Mouse (Mus musculus) kidney, adult 9 months (tissue): ENCODE measurements around the gene Slc18a2.

Experiments
- DNase-seq: peaks from one replicate; pipeline ENCODE4 v3.0.0; 2022

Slc18a2 gene

DNA sequence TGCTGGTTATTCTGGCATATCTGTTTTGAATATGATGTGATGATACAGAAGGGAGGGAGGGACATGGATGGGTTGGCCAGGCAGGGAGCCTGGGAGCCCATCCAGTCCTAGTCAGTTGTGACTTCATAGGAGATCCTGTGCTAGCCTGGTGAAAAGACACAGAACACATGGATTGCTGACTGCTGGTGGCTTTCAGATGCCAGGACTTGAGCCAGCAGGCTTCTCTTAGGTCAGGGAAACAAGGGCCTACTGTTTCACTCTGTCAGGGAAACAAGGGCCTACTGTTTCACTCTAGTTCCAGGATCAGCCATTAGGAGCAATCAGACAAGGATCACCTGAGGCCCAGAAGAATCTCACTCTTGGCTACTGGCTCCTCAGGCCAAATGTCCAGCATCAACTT lies 20.1 kb downstream of the Slc18a2 start:
- DNase-seq, result no peak

- DNase-seq, result no peak
Measured at GRCm38 (mm10) chr19:59282001-59282400, 21.3 kb downstream of the Slc18a2 start.

- DNase-seq, result no peak
Measured at GRCm38 (mm10) chr19:59289042-59289441, 28.3 kb downstream of the Slc18a2 start.

DNA sequence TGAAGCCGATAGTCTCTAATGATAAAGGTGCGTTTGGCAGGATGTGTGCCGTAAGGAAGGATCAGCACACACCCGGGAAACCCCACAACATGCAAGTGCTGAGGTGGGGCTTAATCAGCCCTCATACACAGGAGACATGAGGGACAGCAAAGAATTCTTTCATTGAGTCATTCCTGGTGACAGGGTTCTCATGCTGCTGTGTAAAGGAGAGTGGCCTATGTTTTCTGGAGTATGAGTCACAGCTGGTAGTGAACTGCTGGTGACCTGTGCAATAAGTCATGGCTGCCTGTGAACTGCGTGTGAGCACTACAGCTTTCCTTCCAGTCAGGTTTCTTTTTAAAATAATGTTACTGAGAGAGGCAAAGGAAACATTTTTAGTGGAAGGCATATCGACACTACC lies 29.1 kb downstream of the Slc18a2 start:
- no peak for DNase-seq

GRCm38 (mm10) chr19:59292183-59292839 lies 31.6 kb downstream of the Slc18a2 start:
- DNase-seq, result no peak

DNA sequence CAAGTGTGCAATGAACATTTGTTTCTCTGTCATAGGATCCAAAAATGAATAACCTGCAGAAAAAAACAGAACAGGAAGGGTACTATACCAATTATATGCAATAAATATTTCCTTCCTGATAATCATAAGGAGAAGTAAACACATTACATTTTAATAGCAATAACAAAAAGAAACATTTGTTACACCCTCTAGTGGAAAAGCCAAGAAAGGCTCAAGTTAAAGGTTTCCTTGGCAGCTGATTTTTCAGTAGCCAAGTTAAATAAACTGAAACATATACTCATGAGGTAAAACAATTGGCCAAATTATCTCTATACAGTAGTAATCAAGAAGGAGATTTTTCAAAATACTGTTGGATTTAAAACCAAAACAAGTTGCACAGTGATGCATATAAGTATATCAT lies 54.6 kb downstream of the Slc18a2 start:
- no peak for DNase-seq

- peak; percentile 18 for DNase-seq
Measured at GRCm38 (mm10) chr19:59316571-59316970, 55.9 kb downstream of the Slc18a2 start.

GRCm38 (mm10) chr19:59321990-59322389 lies 61.3 kb downstream of the Slc18a2 start, which contains the start of gene Rps12-ps3:
TSS of gene Rps12-ps3 (plus strand) at chr19:59322290.
- no peak for DNase-seq

GRCm38 (mm10) chr19:59330816-59331225 lies 70.1 kb downstream of the Slc18a2 start:
- DNase-seq, result no peak

DNA sequence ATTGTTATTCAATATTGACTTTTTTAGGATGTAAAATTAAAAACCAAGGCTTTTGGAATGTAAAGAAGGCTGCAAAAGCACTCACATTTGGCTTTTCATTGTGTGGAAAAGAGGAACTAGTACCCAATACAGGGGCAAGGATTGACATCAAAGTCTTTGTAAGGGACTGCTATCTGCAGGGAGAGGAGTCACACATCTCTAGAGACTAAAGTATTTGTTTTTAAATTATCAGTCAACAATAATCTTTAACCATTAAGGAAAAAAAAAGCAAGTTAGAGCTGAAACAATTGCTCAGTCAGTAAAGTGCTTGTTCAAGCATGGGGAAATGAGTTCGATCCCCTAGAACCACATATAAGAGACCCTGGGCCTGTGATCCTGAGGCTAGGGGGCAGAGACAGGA lies 76.0 kb downstream of the Slc18a2 start:
- DNase-seq, result no peak

DNA sequence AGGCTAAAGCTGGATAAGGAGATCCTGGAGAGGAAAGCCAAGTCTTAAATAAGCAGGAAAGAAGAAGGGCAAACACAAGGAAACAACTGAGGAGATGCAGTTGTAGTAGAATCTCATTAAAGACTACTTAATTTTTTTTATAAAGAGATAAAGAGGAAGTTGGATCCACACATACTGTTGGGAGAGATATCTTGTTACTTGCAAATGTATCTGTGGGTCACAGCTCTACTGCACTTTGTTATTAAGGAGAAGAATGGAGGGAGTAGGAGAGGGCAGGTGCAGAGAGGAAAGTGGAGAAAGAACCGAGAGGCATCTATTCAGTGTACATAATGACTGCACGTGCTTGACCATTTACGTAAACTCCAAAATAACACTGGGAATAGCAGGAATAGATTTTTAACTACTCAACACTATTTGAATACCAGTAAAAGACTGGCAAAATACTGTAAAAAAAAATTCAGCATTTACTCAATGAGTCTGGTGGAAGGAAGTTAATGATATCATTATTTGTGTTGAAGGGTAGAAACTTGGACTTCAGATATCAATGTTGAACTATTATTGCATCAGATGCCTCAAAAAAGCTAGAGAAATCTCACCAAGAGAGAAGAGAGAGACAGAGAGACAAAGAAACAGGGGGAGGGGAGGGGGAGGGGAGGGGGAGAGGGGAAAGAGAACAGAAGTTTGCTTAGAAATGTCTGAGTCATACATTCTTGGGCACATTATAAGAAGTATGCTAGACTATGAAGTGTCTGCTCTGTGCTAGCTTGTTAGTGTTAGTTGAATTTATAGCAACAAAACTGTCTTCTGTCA lies 77.4 kb downstream of the Slc18a2 start:
- DNase-seq, result no peak

- no peak for DNase-seq
Measured at GRCm38 (mm10) chr19:59339908-59340307, 79.2 kb downstream of the Slc18a2 start.

DNA sequence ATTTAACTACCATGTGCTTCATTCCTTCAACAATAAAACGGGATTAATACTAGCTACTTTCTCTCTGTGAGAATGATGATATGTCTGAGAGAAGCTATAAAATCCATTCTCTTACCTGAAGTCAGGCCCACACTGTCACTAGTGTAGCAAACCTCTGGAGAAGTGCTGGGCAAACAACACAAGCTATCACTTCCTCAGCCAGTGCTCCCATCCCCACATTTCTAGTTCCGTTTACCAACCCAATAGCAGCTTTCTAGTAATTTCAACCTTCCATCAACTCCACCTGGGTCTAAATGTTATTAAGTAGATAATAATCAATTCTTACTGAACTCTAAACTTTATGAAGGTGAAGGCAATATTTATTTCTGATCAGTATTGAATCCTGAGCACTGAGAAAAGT lies 82.3 kb downstream of the Slc18a2 start:
- DNase-seq, result no peak

- DNase-seq, result peak; percentile 28
Measured at GRCm38 (mm10) chr19:59344304-59344711, 83.6 kb downstream of the Slc18a2 start.

DNA sequence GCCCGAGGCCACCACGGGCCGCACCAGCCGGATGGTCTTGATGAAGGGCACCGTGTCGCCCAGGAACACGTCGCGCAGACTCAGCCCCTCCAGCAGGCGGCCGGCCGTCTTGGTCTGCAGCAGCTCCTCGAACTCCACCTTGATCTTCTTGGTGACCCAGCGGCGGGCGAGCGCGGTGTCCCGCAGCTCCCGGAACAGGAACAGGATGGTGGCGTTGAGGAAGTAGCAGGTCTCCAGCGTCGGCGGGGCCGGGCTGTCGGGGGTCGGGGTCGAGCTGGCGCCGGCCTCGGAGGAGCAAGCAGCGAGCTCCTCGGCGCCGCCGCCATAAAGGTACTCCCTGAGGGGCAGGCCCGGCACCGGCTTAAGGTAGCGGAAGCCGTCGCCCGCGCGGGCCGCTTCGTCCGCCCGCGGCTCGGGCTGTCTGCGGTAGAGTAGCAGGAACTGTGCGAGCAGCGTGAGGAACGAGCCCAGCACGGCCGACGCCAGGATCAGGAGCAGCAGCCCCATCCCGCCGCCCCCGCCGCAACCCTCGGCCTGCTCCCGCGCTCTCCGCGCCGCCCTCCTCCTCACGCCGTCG lies 84.5 kb downstream of the Slc18a2 start:
- DNase-seq, result peak; percentile 48
